Comparison of ENCODE assay signal across 8 mouse cellular contexts in genomic region chr14:47514816-47515453, GRCm38 (mm10). TPM values are rescaled to one million over a fixed set of nuclear protein-coding genes. Genes with fewer than 3 reads are reported as not detected.
A peak's percentile ranks its signal among the peaks of the same experiment; 100 is the strongest.
DNase-seq lines count a peak whose midpoint lies in the region; ATAC-seq lines count a peak whose summit lies in the region.

No protein-coding gene starts in this region.

- peaks cover 13% of the 10 kb centered on the region for H3K4me1 ChIP-seq in heart, embryonic 15.5 days (replicated peaks)
- H3K4me1 ChIP-seq in forebrain, embryonic 11.5 days (replicated peaks; ENCODE audit: control insufficient read depth, insufficient read depth, low read length): no peaks in the 10 kb centered on the region
- no peaks in the 10 kb centered on the region for H3K4me1 ChIP-seq in hindbrain, embryonic 13.5 days (replicated peaks)

- peak overlapping the region; percentile 51 for H3K27ac ChIP-seq in heart, embryonic 15.5 days
- H3K27ac ChIP-seq in forebrain, embryonic 11.5 days (ENCODE audit: low read depth, low read length): no peak overlapping the region
- no peak overlapping the region for H3K27ac ChIP-seq in hindbrain, embryonic 13.5 days

- H3K9ac ChIP-seq in heart, embryonic 15.5 days: no peak overlapping the region
- H3K9ac ChIP-seq in forebrain, embryonic 11.5 days (ENCODE audit: low read length): no peak overlapping the region
- no peak overlapping the region for H3K9ac ChIP-seq in hindbrain, embryonic 13.5 days

- peak; percentile 81 for DNase-seq in 416B (ENCODE audit: low read depth)
- peak; percentile 7 for DNase-seq in T-cell, adult 2 months (ENCODE audit: low spot score)
- peak; percentile 67 for DNase-seq in large intestine, adult 2 months (ENCODE audit: low read depth, low spot score)
- DNase-seq in natural killer cell, adult 2 months (ENCODE audit: low spot score in 2 of 2): peak; percentile 8 to 15
- no peak for DNase-seq in forebrain, embryonic 11.5 days (ENCODE audit: low spot score)
- no peak for DNase-seq in right cerebral cortex, postnatal 14 days

- WGBS in heart, embryonic 15.5 days: 45% methylated on average over 7 of the region's 7 CpGs
- WGBS in large intestine, adult 2 months: 13% methylated on average over 7 of the region's 7 CpGs
- 77% methylated on average over 7 of the region's 7 CpGs for WGBS in forebrain, embryonic 11.5 days
- 68% methylated on average over 7 of the region's 7 CpGs for WGBS in hindbrain, embryonic 13.5 days

- no peaks in the 10 kb centered on the region for H3K36me3 ChIP-seq in heart, embryonic 15.5 days
- H3K36me3 ChIP-seq in forebrain, embryonic 11.5 days (ENCODE audit: control insufficient read depth, insufficient read depth, low read length): no peaks in the 10 kb centered on the region
- no peaks in the 10 kb centered on the region for H3K36me3 ChIP-seq in hindbrain, embryonic 13.5 days

- peak; percentile 70; the same call in 1 of the 2 replicates for ATAC-seq in heart, embryonic 15.5 days (replicated peaks; ENCODE audit: insufficient number of reproducible peaks, insufficient read depth, low FRiP score, low read depth)
- ATAC-seq in forebrain, embryonic 11.5 days (replicated peaks; ENCODE audit: low FRiP score): no peak
- no peak for ATAC-seq in hindbrain, embryonic 13.5 days (ENCODE audit: low FRiP score)

- H3K4me3 ChIP-seq in heart, embryonic 15.5 days: no peak overlapping the region
- H3K4me3 ChIP-seq in forebrain, embryonic 11.5 days (ENCODE audit: low read depth, low read length): no peak overlapping the region
- no peak overlapping the region for H3K4me3 ChIP-seq in hindbrain, embryonic 13.5 days

- no peak overlapping the region for H3K4me2 ChIP-seq in heart, embryonic 15.5 days
- no peak overlapping the region for H3K4me2 ChIP-seq in forebrain, embryonic 11.5 days (ENCODE audit: low read depth, low read length, severe bottlenecking)
- H3K4me2 ChIP-seq in hindbrain, embryonic 13.5 days: no peak overlapping the region

- no peaks in the 10 kb centered on the region for H3K9me3 ChIP-seq in heart, embryonic 15.5 days (replicated peaks)
- no peaks in the 10 kb centered on the region for H3K9me3 ChIP-seq in forebrain, embryonic 11.5 days (ENCODE audit: control insufficient read depth, low read length)
- no peaks in the 10 kb centered on the region for H3K9me3 ChIP-seq in hindbrain, embryonic 13.5 days

- H3K27me3 ChIP-seq in heart, embryonic 15.5 days: no peaks in the 10 kb centered on the region
- H3K27me3 ChIP-seq in forebrain, embryonic 11.5 days (ENCODE audit: control insufficient read depth, insufficient read depth, low read length): no peaks in the 10 kb centered on the region
- H3K27me3 ChIP-seq in hindbrain, embryonic 13.5 days: no peaks in the 10 kb centered on the region

RNA-seq across cellular contexts. Expression of gene Atg14, which starts 55.5 kb away (rescaled TPM):
- 10.9 and 11.5 TPM in 2 replicates for polyA plus RNA-seq in heart, embryonic 15.5 days (2015; fragmentation: Nextera tagmentation; extraction: Ambion mirVana)
- polyA plus RNA-seq in large intestine, adult 2 months (2012; rRNA removed): 5.5 and 6.8 TPM in 2 replicates
- polyA plus RNA-seq in forebrain, embryonic 11.5 days (2014; fragmentation: Nextera tagmentation; extraction: Ambion mirVana): 16.2 and 17.6 TPM in 2 replicates
- 17.5 and 19.3 TPM in 2 replicates for polyA plus RNA-seq in hindbrain, embryonic 13.5 days (2015; fragmentation: Nextera tagmentation; extraction: Ambion mirVana)

Comparison
In these comparisons a context has a peak if more than half of its experiments do, and no peak if none do; other contexts are left out.
1. DNase-seq: peak in 416B (single experiment), T-cell, adult 2 months (single experiment), large intestine, adult 2 months (single experiment) and natural killer cell, adult 2 months (2 of 2); none in forebrain, embryonic 11.5 days (single experiment) and right cerebral cortex, postnatal 14 days (single experiment).